Mouse (Mus musculus) megakaryocyte, embryonic 14.5 days (primary cell): ENCODE data around the gene Tut1. TPM values are rescaled to one million over a fixed set of nuclear protein-coding genes. Genes with fewer than 3 reads are reported as not detected.
"Not testable (repeated sequence)": the region's sequence is repeated elsewhere in the genome, so short reads cannot be mapped to it uniquely, and the experiment has no call there.

Experiments used
- H3K27me3 ChIP-seq: replicated peaks from 2 replicates; pipeline ENCODE3; 2012; ENCODE audit warnings: inconsistent platforms
- H3K36me3 ChIP-seq: replicated peaks from 2 replicates; pipeline ENCODE3; 2012; ENCODE audit warnings: low read length, inconsistent platforms, mixed read lengths
- H3K4me1 ChIP-seq: 2 replicates; pipeline ENCODE4 v1.6.1; 2012; ENCODE audit warnings: inconsistent platforms
- H3K4me3 ChIP-seq: replicated peaks from 2 replicates; pipeline ENCODE3; 2012; ENCODE audit warnings: moderate library complexity, mild to moderate bottlenecking, inconsistent platforms
- H3K9me3 ChIP-seq: 2 replicates; pipeline ENCODE4 v1.6.1; 2012; ENCODE audit warnings: inconsistent platforms
- FLI1 ChIP-seq: IDR thresholded peaks from 2 replicates; pipeline ENCODE4 v1.6.1; 2012; ENCODE audit warnings: low read length, inconsistent platforms, mixed read lengths
- GATA1 ChIP-seq: IDR thresholded peaks from 3 replicates; pipeline ENCODE4 v1.6.1; 2012; ENCODE audit warnings: mixed read lengths, low read length, inconsistent platforms, borderline replicate concordance
- polyA plus RNA-seq: library from polyadenylated mRNA; stranded (reverse); fragments of >175 nt; gene quantifications from 2 replicates; pipeline ENCODE4 v1.2.3, GENCODE M21; 2012; ENCODE audit warnings: low replicate concordance; ENCODE audit not compliant: insufficient read depth

Tut1 gene
- polyA plus RNA-seq, 1 experiment = 25.5 TPM

- Histone ChIP-seq H3K27me3 (no peaks in the 10 kb centered on the region), H3K36me3 (peaks cover 78% of the 10 kb centered on the region), H3K4me3 (peak overlapping the region; percentile 91), H3K9me3 (no peaks in the 10 kb centered on the region), H3K4me1 (peaks cover 51% of the 10 kb centered on the region)
- no peak for TF ChIP-seq FLI1
- no peak for TF ChIP-seq GATA1
These were observed 12.1 kb downstream of the Tut1 start for GRCm38 (mm10) chr19:8965771-8966170.

DNA sequence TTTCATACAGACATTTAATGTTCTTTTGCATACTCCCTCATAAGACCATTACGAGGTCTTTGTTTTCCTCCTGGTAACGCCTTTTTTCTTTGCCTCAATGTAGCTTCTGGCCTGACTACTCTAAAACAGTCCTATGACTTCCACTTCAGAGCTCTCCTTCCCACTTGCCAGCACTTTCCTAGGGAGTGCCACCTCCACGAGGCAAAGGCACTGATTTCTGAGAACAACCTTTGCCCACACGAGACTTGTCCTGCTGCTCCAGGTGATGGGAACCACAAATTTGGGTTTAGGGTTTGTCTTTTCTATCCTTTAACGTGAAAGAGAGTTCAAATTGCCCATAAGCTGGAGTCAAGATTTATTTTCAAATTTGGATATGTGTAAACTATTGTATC lies 12.5 kb downstream of the Tut1 start:
- peaks cover 52% of the 10 kb centered on the region for H3K4me1 ChIP-seq
- H3K4me3 ChIP-seq = peak overlapping the region; percentile 91
- peaks cover 78% of the 10 kb centered on the region for H3K36me3 ChIP-seq
- TF ChIP-seq GATA1 (no peak), FLI1 (no peak)
- no peaks in the 10 kb centered on the region for H3K27me3 ChIP-seq
- H3K9me3 ChIP-seq = no peaks in the 10 kb centered on the region

DNA sequence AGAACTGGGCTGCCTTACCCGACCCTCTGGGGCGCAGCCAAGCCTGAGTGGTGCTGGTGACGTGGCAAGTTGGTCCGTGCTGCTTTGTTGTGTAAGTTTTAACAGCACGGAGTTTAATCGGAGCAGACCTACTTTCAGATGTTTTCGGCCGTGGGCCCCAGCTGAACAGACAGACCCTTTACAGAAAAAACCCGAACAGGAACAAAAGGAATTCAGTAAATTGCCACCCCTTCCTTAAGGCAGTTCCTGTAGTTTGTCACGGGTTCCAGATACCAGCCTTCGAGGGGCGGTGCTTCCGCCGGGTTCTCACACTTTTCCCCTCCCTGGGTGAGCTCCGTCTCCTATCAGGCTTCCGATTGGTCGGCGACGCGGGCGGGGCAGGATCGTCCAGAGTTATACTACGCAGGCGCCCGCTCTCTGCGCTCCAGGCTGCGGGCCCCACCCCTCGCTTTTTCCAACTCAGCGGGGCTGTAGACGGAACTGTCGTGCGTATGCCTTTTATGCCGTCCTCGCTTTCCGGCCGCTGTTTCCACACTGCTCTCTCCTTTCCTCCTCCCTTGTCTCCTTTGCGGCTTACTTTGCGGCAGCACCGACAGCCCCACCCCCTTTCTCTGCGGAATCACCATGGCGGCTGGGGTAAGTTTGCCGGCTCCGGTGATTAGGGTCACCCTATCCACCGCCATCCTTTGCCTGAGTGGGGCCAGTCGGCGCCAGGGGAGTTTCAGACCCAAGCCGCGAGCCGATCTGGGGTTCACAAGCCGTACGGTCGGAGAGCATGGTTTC lies 13.1 kb downstream of the Tut1 start, which contains the start of gene Eef1g:
TSS of gene Eef1g (plus strand) at position 452 of the 783 bp plus-strand sequence.
- Histone ChIP-seq H3K36me3 (peaks cover 78% of the 10 kb centered on the region), H3K9me3 (no peaks in the 10 kb centered on the region), H3K4me3 (peak within 1 kb of the TSS; percentile 91), H3K27me3 (no peaks in the 10 kb centered on the region), H3K4me1 (peaks cover 52% of the 10 kb centered on the region)
- TF ChIP-seq FLI1 = 0 out of 2 replicates have a peak, but pooled peaks have one; percentile 27
- no peak for TF ChIP-seq GATA1

DNA sequence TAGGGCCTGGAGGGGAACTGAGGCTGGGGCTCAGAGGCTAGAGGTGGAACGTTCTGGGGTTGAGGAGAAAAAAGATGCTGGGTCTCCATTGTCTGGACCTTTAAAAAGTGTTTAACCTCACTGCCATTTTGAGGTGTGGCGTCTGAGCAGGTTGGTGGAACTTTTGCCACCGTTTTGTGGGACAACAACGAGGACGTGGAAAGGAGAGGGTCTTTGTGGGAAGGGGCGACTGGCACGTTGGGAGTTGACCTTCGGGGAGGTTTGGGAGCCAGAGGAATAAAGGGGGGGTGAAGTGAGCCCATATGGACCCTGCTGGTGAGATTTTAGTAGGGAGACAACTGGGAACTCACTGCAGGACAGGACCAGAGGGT lies 13.7 kb downstream of the Tut1 start:
- Histone ChIP-seq H3K36me3 (peaks cover 78% of the 10 kb centered on the region), H3K4me1 (peaks cover 54% of the 10 kb centered on the region), H3K27me3 (no peaks in the 10 kb centered on the region), H3K4me3 (peak overlapping the region; percentile 91), H3K9me3 (no peaks in the 10 kb centered on the region)
- TF ChIP-seq FLI1 = no peak
- TF ChIP-seq GATA1 = no peak

DNA sequence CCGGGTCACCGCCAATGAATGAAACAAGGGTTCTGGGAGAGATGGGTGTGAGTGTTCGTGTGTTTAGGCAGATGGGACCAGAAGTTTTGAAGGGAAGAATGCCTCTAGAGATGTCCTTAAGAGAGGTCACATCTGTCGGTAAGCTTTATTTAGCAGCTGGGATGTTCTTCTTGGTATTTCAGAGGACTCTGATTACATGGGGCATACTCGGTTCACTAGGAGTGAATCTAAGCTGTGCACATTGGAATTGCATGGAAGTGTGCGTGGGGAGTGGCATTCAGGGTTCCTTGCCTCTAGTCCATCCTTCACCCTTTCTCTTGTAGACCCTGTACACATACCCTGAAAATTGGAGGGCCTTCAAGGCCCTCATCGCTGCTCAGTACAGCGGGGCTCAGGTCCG lies 14.2 kb downstream of the Tut1 start:
- Histone ChIP-seq H3K4me3 (peak overlapping the region; percentile 91), H3K9me3 (no peaks in the 10 kb centered on the region), H3K4me1 (peaks cover 56% of the 10 kb centered on the region), H3K27me3 (no peaks in the 10 kb centered on the region), H3K36me3 (peaks cover 78% of the 10 kb centered on the region)
- no peak for TF ChIP-seq FLI1
- no peak for TF ChIP-seq GATA1

- not testable (repeated sequence) for H3K9me3 ChIP-seq, H3K27me3 ChIP-seq, H3K4me3 ChIP-seq
- H3K4me1 ChIP-seq = peaks cover 57% of the 10 kb centered on the region
- H3K36me3 ChIP-seq = peaks cover 91% of the 10 kb centered on the region
These were observed 18.8 kb downstream of the Tut1 start for GRCm38 (mm10) chr19:8972491-8972890.

- Histone ChIP-seq H3K36me3 (peaks cover 100% of the 10 kb centered on the region), H3K27me3 (no peaks in the 10 kb centered on the region), H3K4me1 (peaks cover 55% of the 10 kb centered on the region), H3K9me3 (no peaks in the 10 kb centered on the region), H3K4me3 (no peak overlapping the region)
- no peak for TF ChIP-seq GATA1
- TF ChIP-seq FLI1 = no peak
These were observed 21.0 kb downstream of the Tut1 start for GRCm38 (mm10) chr19:8974638-8975037.

DNA sequence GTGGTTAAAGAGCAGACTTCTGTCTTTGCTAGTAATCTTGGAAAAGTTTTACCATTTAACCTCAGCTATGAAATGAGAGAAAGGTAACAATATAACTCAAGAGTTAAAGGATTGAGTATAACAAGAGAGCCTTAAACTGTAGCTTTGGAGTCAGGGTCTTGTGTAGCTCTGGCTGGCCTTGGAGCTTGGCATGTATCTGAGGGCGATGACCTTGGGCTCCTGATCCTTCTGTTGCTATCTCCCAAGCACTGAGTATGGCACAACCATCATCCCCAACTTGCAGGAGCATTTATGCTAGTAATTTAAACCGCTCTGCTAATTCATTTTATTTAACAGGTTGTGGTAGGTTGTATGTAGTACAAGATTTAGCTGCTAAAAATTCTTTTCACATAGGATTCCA lies 21.8 kb downstream of the Tut1 start:
- TF ChIP-seq GATA1 = no peak
- TF ChIP-seq FLI1 = no peak
- Histone ChIP-seq H3K9me3 (no peaks in the 10 kb centered on the region), H3K27me3 (no peaks in the 10 kb centered on the region), H3K4me1 (peaks cover 56% of the 10 kb centered on the region), H3K4me3 (no peak overlapping the region), H3K36me3 (peaks cover 100% of the 10 kb centered on the region)

- H3K4me1 ChIP-seq = peaks cover 60% of the 10 kb centered on the region
- H3K27me3 ChIP-seq = no peaks in the 10 kb centered on the region
- H3K9me3 ChIP-seq = no peaks in the 10 kb centered on the region
- peaks cover 95% of the 10 kb centered on the region for H3K36me3 ChIP-seq
- H3K4me3 ChIP-seq = no peak overlapping the region
- TF ChIP-seq GATA1 (no peak), FLI1 (no peak)
These were observed 22.9 kb downstream of the Tut1 start for GRCm38 (mm10) chr19:8976535-8976934.

DNA sequence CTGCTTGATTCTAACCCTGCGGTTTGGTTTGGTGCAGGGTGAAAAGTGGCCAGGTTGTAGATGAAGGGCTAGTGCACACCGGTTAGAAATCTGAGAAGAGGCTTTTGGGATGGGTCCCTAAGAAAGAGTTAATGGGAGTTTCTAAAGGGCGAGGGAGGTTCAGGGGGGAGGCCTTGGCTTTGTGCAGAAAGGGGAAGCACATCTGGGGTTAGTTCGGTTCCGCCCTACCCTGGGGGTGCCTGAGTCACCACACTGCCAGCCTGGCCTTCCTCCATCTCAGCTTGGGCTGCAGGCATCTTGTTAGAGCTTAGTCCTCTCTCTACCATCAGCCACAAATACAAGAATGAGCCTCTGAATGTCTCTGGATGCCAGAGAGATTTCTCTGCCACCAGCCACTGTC lies 27.1 kb downstream of the Tut1 start:
- peaks cover 76% of the 10 kb centered on the region for H3K4me1 ChIP-seq
- no peaks in the 10 kb centered on the region for H3K9me3 ChIP-seq
- TF ChIP-seq GATA1 (no peak), FLI1 (no peak)
- H3K4me3 ChIP-seq = peak overlapping the region; percentile 57
- H3K36me3 ChIP-seq = peaks cover 53% of the 10 kb centered on the region
- H3K27me3 ChIP-seq = peaks cover 3% of the 10 kb centered on the region
